Mouse (Mus musculus) intestine, embryonic 14.5 days (tissue): Measurements from ENCODE around the gene Itga2. TPM values are rescaled to one million over a fixed set of nuclear protein-coding genes. Genes with fewer than 3 reads are reported as not detected.

ENCODE experiments used
- ATAC-seq: fragments of 200-750 bp; cut with Nextera tagmentation; replicated peaks from 2 replicates; pipeline ENCODE4 v1.8.0; 2017; ENCODE audit warnings: low read depth, moderate number of reproducible peaks, moderate TSS enrichment, moderate library complexity; ENCODE audit not compliant: low FRiP score, low TSS enrichment
- DNase-seq: peaks from one replicate; pipeline ENCODE4 v3.0.0-alpha.2; 2018; ENCODE audit warnings: low spot score
- H3K27ac ChIP-seq: fragments of 300-500 bp; sonication (generic); 2 replicates; pipeline ENCODE4 v1.5.1; 2014; ENCODE audit warnings: low read depth, mild to moderate bottlenecking, control low read depth
- H3K27me3 ChIP-seq: fragments of 300-500 bp; sonication (generic); replicated peaks from 2 replicates; pipeline ENCODE4 v1.6.1; 2014; ENCODE audit warnings: low read length, control low read depth; ENCODE audit not compliant: control insufficient read depth, insufficient read depth
- H3K36me3 ChIP-seq: fragments of 300-500 bp; sonication (generic); 2 replicates; pipeline ENCODE4 v1.6.1; 2014; ENCODE audit warnings: low read length, control low read depth; ENCODE audit not compliant: control insufficient read depth, insufficient read depth
- H3K4me1 ChIP-seq: fragments of 300-500 bp; sonication (generic); replicated peaks from 2 replicates; pipeline ENCODE4 v1.6.1; 2014; ENCODE audit warnings: low read length, control low read depth, mixed read lengths; ENCODE audit not compliant: control insufficient read depth, insufficient read depth
- H3K4me2 ChIP-seq: fragments of 300-500 bp; sonication (generic); 2 replicates; pipeline ENCODE4 v1.6.1; 2014; ENCODE audit warnings: low read length
- H3K4me3 ChIP-seq: fragments of 300-500 bp; sonication (generic); 2 replicates; pipeline ENCODE4 v1.5.1; 2014; ENCODE audit warnings: low read depth, low read length, control low read depth, mixed read lengths
- H3K9ac ChIP-seq: fragments of 300-500 bp; sonication (generic); 2 replicates; pipeline ENCODE4 v1.6.1; 2014; ENCODE audit warnings: mild to moderate bottlenecking, low read length
- H3K9me3 ChIP-seq: fragments of 300-500 bp; sonication (generic); 2 replicates; pipeline ENCODE4 v1.6.1; 2016; ENCODE audit warnings: low read length, control low read depth; ENCODE audit not compliant: control insufficient read depth
- WGBS: fragments of 180-500 bp; shearing (Covaris S2); extraction: QIAGEN DNeasy Blood & Tissue Kit; methylation state at CpG from one replicate; pipeline ENCODE4 v1.1.7; 2014; 5-methylcytosine and 5-hydroxymethylcytosine counted together
- polyA plus RNA-seq: library from polyadenylated mRNA; unstranded; fragments of >200 nt; fragmentation: Nextera tagmentation; extraction: Ambion mirVana; gene quantifications from 2 replicates; pipeline ENCODE4 v1.2.1, GENCODE M21; 2014

Itga2 gene
- polyA plus RNA-seq, 1 experiment from 2014 or later, result 9.0 TPM

DNA sequence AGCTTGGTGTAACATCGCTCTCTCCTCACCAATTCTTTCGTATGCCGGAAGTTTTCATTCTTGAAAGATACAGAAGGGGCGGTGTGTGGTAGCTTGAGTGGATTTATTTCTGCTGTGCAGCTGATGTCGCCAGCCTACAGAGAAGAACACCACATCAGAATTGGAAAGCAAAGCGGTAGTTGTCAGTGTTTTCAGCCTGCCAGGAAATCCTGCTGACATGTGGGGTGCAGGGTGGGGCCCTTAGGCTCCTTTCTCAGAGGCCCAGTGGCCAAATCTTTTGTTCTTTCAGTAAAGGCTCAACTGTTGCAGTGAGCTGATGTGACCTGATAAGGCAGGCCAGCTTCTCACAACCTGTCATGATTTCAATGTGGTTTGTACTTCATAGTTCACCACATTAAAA, 86.1 kb downstream of the Itga2 start:
- Histone ChIP-seq H3K4me2 (no peak overlapping the region), H3K9ac (no peak overlapping the region)

DNA sequence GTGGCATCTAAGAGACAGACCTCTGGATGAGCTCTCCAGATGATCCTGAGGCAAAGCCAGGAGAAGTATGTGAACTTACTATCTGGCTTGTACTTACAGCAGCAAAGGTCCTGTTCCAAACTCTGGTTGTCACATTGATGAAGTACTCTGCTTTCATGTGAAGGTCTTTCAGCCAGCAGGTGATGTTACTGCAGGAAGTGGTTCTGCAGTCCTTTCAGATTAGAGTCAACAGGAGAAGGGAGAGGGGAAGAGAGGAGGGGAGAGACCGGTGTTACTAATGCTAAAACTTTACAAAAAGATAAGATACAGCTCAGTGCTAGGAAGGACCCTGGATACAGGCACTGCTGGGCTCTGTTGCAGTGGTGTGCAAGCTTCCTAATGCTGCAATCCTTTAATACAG, 88.6 kb downstream of the Itga2 start:
- no peak overlapping the region for H3K4me3 ChIP-seq
- 0 out of 2 replicates have a peak, but pooled peaks cover 4% of the 10 kb centered on the region for H3K4me1 ChIP-seq
- no peaks in the 10 kb centered on the region for H3K36me3 ChIP-seq
- no peak overlapping the region for H3K9ac ChIP-seq
- 37% methylated on average over 1 of the region's 1 CpGs for WGBS
- no peak overlapping the region for H3K27ac ChIP-seq
- no peak for DNase-seq
- no peak overlapping the region for H3K4me2 ChIP-seq
- no peaks in the 10 kb centered on the region for H3K9me3 ChIP-seq
- ATAC-seq, result no peak
- H3K27me3 ChIP-seq, result no peaks in the 10 kb centered on the region

More for the DNA sequence above, 86.1 kb downstream of the Itga2 start:
- H3K4me1 ChIP-seq, result no peaks in the 10 kb centered on the region
- no peak overlapping the region for H3K27ac ChIP-seq
- no peak for DNase-seq
- ATAC-seq, result no peak
- no peaks in the 10 kb centered on the region for H3K9me3 ChIP-seq
- H3K36me3 ChIP-seq, result no peaks in the 10 kb centered on the region
- H3K4me3 ChIP-seq, result no peak overlapping the region
- WGBS, result 89% methylated on average over 6 of the region's 6 CpGs
- H3K27me3 ChIP-seq, result no peaks in the 10 kb centered on the region

DNA sequence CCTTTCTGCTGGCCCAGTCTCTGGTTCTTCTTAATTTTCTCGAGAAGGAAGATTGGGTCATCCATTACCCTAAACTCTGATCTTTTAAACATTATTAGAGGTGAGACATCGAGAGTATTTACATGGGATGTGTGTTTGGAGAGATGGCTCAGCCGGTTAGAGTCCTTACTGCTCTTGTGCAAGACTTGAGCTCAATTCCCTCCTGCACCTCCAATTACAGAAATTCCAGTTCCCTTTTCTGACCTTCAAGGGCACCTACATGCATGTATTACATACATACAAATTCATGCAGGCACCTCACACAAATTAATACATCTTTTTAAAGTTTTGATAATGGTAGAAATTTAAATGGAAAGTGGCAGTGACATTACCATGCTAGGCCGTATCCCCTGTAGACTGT, 91.4 kb downstream of the Itga2 start:
- no peak for DNase-seq

DNA sequence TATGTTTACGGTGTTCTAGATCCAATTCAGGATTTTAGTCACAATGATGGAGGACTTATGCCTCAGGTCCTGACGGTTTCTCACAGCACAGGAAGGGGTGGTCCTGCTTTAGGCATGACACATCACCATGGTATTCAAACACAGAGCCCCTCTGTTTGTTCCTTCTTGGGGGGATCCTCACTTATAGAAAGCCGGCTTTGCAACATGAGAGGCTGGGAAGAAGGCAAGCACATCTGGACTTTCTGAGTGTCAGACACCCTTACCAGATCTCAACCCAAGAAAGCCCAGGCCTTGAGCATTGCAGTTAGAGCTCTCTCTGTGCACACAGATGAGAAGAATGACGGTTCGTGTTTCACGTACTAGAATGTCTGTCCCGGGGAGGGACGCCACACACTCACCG, 92.8 kb downstream of the Itga2 start:
- WGBS, result 57% methylated on average over 9 of the region's 9 CpGs
- peak overlapping the region; percentile 29 for H3K27ac ChIP-seq
- H3K4me1 ChIP-seq, result 0 out of 2 replicates have a peak, but pooled peaks cover 4% of the 10 kb centered on the region

More for the DNA sequence above, 91.4 kb downstream of the Itga2 start:
- no peak overlapping the region for H3K27ac ChIP-seq
- peaks cover 6% of the 10 kb centered on the region; the same call in 1 of the 2 replicates for H3K36me3 ChIP-seq
- no peaks in the 10 kb centered on the region for H3K9me3 ChIP-seq
- H3K9ac ChIP-seq, result no peak overlapping the region
- H3K4me2 ChIP-seq, result no peak overlapping the region
- H3K4me3 ChIP-seq, result no peak overlapping the region
- no peaks in the 10 kb centered on the region for H3K27me3 ChIP-seq
- ATAC-seq, result no peak
- WGBS, result 81% methylated on average over 4 of the region's 4 CpGs
- 0 out of 2 replicates have a peak, but pooled peaks cover 4% of the 10 kb centered on the region for H3K4me1 ChIP-seq

DNA sequence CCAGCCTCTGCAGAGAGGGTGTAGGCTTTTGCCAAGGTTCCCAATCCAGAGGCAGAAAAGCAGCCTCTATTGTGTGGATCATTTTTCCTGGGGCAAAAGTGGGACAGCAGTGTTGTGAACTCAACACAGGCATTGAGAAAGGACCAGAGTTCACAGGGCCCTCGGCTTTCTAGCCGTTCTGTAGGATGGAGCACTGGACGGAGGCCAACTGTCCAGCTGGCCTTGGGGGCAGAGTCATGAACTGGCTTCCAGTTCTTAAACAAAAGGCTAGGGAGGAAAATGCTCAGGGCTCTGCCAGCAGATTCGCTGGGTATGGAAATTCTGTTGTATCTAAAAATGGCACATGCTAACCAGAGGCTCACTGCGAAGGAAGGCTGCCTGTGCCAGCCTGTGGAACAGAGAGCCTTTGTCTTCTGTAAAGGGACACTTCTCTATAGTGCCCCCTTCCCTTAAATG, 93.3 kb downstream of the Itga2 start:
- H3K9ac ChIP-seq, result no peak overlapping the region
- H3K27me3 ChIP-seq, result no peaks in the 10 kb centered on the region
- ATAC-seq, result 0 out of 2 replicates have a peak, but pooled peaks have one; percentile 38
- no peak overlapping the region for H3K4me2 ChIP-seq
- 0 out of 2 replicates have a peak, but pooled peaks cover 4% of the 10 kb centered on the region for H3K4me1 ChIP-seq
- H3K9me3 ChIP-seq, result no peaks in the 10 kb centered on the region
- DNase-seq, result no peak
- H3K4me3 ChIP-seq, result no peak overlapping the region
- peak overlapping the region; percentile 29 for H3K27ac ChIP-seq
- WGBS, result 58% methylated on average over 5 of the region's 5 CpGs
- H3K36me3 ChIP-seq, result peaks cover 6% of the 10 kb centered on the region; the same call in 1 of the 2 replicates

More for the DNA sequence above, 92.8 kb downstream of the Itga2 start:
- DNase-seq (no peak), ATAC-seq (peak; percentile 84; the same call in 1 of the 2 replicates)
- Histone ChIP-seq H3K4me3 (no peak overlapping the region), H3K9ac (no peak overlapping the region), H3K36me3 (peaks cover 6% of the 10 kb centered on the region; the same call in 1 of the 2 replicates), H3K4me2 (no peak overlapping the region), H3K9me3 (no peaks in the 10 kb centered on the region), H3K27me3 (no peaks in the 10 kb centered on the region)

DNA sequence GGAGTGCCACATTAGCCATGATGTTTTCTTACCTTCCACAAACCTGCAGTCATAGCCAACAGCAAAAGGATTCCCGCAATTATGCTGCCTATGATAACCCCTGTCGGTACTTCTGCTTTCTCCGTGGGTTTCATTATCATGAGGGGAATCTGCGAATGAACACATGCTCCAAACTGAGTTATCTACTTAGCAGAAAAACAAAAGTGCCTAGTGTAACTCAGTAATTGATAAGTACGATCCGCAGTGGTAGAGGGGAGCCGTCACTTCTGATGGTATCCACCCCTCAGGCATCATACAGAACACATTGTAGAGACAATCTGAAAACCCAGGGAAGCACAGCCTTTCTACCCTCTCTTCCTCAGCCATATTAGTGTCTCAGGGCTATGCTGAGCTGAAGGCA, 94.8 kb downstream of the Itga2 start:
- Histone ChIP-seq H3K9ac (no peak overlapping the region), H3K4me2 (no peak overlapping the region), H3K27ac (no peak overlapping the region), H3K9me3 (no peaks in the 10 kb centered on the region), H3K36me3 (peaks cover 6% of the 10 kb centered on the region; the same call in 1 of the 2 replicates), H3K4me3 (no peak overlapping the region), H3K4me1 (0 out of 2 replicates have a peak, but pooled peaks cover 8% of the 10 kb centered on the region), H3K27me3 (no peaks in the 10 kb centered on the region)
- 80% methylated on average over 7 of the region's 7 CpGs for WGBS
- DNase-seq, result no peak
- no peak for ATAC-seq

DNA sequence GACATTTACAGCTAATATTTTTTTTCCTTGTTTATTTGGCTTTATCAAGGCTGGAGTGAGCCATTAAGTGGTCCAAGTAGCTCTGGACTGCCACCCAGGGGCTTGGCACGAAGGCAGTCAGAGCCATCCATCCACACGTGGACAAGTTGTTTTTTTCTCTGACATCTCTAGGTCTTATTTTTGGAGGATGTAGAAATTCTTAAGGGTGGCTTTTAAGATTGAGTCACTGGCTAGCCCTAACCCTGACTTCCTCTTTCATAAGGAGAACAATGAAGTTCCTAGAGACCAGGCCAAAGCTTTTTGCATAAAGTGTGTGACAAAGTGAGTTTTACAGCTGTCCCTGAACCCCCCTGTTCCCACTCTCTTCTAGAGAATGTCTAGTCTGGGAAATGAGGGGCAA, 97.3 kb downstream of the Itga2 start:
- Histone ChIP-seq H3K9ac (no peak overlapping the region), H3K4me1 (0 out of 2 replicates have a peak, but pooled peaks cover 8% of the 10 kb centered on the region), H3K36me3 (peaks cover 19% of the 10 kb centered on the region), H3K9me3 (no peaks in the 10 kb centered on the region), H3K27me3 (no peaks in the 10 kb centered on the region), H3K27ac (no peak overlapping the region), H3K4me2 (no peak overlapping the region), H3K4me3 (no peak overlapping the region)
- ATAC-seq (no peak), DNase-seq (no peak)
- WGBS, result 42% methylated on average over 2 of the region's 2 CpGs

DNA sequence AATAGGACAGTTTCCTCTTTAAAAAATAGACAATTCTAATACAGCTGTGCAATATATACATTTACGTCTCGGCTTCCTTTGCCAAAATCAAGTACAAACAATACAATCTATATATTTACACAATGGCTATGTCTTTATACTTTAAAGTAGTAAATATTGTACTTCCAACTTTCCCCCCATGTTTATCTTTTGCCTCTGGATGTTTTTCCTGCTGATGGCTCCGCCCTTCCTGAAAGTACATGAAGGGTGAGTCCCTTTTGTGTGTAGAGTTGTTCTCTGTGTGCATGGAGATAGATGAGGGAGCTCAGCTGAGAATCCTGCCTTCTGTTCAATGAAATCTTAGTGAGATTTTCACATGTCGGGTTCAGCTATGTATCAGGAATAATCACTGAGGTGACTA, 98.5 kb downstream of the Itga2 start:
- 66% methylated on average over 4 of the region's 4 CpGs for WGBS
- Histone ChIP-seq H3K27me3 (no peaks in the 10 kb centered on the region), H3K4me1 (peaks cover 5% of the 10 kb centered on the region; the same call in 1 of the 2 replicates), H3K9me3 (no peaks in the 10 kb centered on the region), H3K36me3 (peaks cover 27% of the 10 kb centered on the region), H3K9ac (no peak overlapping the region), H3K4me3 (no peak overlapping the region), H3K27ac (no peak overlapping the region), H3K4me2 (no peak overlapping the region)
- no peak for DNase-seq
- ATAC-seq, result no peak

DNA sequence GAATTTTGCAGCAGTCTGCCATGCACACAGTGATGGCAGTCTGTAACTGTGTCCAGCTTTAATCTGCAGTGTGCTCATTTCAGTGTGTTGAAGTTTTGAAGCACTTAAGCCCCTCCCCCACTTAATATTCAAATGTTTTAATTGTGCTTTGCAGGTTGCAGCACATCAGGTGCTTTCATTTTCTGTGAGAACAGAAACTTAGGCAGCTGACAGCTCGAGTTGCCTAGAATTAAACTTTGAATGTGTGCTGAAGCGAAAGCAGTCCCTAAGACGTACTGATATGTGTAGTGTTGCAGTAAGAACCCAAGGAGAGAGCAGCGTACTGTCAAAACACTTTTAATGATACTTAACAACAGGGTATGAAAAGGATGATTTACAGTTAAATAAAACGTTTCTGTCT, 99.1 kb downstream of the Itga2 start:
- peaks cover 5% of the 10 kb centered on the region; the same call in 1 of the 2 replicates for H3K4me1 ChIP-seq
- no peak overlapping the region for H3K9ac ChIP-seq
- H3K9me3 ChIP-seq, result no peaks in the 10 kb centered on the region
- no peak overlapping the region for H3K4me3 ChIP-seq
- peaks cover 32% of the 10 kb centered on the region for H3K36me3 ChIP-seq
- ATAC-seq (no peak), DNase-seq (no peak)
- H3K4me2 ChIP-seq, result no peak overlapping the region
- 58% methylated on average over 5 of the region's 5 CpGs for WGBS
- no peak overlapping the region for H3K27ac ChIP-seq
- H3K27me3 ChIP-seq, result no peaks in the 10 kb centered on the region
